Mouse (Mus musculus): ENCODE measurements at regions not wholly inside any gene's neighbourhood (a gene's known extent, or its start where the extent isn't known, plus 50 kb on each side); places are given as distances from the start of the nearest gene placed in this dataset.

DNA sequence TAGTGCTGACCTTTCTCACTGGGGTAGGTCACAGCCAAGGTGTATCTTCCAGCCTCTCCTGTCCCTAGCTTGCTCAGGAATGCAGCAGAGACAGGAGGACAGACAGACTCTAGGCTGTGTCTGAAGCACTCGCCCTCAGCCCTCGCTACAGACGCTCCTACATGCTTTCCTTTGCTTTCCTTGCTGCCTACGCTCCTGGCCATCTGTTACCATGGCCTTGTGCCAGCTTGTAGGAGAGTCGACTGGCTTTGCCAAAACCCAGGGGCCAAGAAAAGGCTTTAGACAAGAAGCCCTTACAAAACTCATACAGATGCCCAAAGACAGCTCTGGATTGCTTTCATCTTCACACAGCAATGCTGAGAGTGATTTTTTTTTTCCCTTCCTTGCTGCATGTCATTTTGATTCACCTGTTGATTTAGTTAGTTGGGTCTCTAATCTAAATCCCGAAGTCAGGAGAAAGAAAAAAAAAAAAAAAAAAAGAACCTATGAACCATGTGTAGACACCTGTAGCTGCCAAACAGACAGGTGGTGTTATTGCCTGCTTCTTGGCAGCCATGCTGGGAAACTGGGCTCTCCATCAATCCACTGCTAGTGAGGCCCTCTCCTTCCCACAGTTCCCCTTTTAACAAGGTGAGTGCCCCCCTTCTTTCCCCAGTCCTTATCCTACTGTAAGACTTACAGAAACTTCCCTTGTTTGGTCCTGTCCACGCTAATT lies 233.1 kb upstream of the Id4 start:
- TF ChIP-seq CTCF (IDR thresholded peaks at IDR 0.05; ENCODE audit: insufficient read depth, low read length) (no peak), POLR2A (IDR thresholded peaks at IDR 0.05; ENCODE audit: borderline replicate concordance, extremely low read depth, low read depth, low read length) (no peak)
